Mouse (Mus musculus) left cerebral cortex, adult 2 months (tissue): ENCODE results near the gene Rsrp1. TPM values are rescaled to one million over a fixed set of nuclear protein-coding genes. Genes with fewer than 3 reads are reported as not detected.

Experiments
- DNase-seq, 2 experiments: peaks; one replicate each; pipeline ENCODE4 v3.0.0; 2021 to 2022; ENCODE audit warnings: low spot score in 2 of 2, mixed read lengths in 1 of 2; ENCODE audit errors: extremely low spot score in 1 of 2
- H3K27ac ChIP-seq: fragments of 200-600 bp; 2 replicates; pipeline ENCODE4 v1.8.1; 2022
- H3K4me3 ChIP-seq: fragments of 200-600 bp; 2 replicates; pipeline ENCODE4 v1.8.1; 2022
- CTCF ChIP-seq: fragments of 200-600 bp; IDR thresholded peaks from 2 replicates; pipeline ENCODE4 v1.8.1; 2022; ENCODE audit warnings: antibody characterized with exemption, mild to moderate bottlenecking, moderate library complexity
- intact Hi-C: fragments of 180-260 bp; cut with DNase I; formaldehyde crosslinking; loops from one replicate; pipeline ENCODE4 v1.15.1; 2025
- total RNA-seq, 2 experiments: library from RNA; stranded (reverse); gene quantifications; 2 replicates each; pipeline ENCODE4 v1.2.3; 2021

Rsrp1 gene
- total RNA-seq, 2 experiments from 2014 or later = 284 to 304 TPM

DNA sequence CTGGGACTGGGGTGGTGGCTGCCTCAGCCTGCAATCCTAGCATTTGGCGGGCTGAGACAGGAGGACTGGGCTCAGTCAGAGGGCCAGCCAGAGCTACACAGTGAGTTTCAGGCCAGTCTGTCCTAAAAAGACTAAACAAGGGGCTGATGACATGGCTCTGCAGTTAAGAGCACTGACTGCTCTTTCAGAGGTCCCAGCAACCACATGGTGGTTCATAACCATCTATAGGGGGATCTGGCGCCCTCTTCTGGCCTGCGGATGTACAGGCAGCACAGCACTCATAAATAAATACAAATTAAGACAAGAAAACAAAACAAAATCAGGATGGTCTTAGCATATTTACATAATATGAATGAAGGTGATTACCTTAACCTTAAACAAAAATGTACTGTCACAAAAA, 10.0 kb upstream of the Rsrp1 start:
- TF ChIP-seq CTCF = peak; percentile 95
- Histone ChIP-seq H3K27ac (no peak overlapping the region), H3K4me3 (peak overlapping the region; percentile 82)
- intact Hi-C loops = no loop called here
- DNase-seq = peak; percentile 43 to 57

DNA sequence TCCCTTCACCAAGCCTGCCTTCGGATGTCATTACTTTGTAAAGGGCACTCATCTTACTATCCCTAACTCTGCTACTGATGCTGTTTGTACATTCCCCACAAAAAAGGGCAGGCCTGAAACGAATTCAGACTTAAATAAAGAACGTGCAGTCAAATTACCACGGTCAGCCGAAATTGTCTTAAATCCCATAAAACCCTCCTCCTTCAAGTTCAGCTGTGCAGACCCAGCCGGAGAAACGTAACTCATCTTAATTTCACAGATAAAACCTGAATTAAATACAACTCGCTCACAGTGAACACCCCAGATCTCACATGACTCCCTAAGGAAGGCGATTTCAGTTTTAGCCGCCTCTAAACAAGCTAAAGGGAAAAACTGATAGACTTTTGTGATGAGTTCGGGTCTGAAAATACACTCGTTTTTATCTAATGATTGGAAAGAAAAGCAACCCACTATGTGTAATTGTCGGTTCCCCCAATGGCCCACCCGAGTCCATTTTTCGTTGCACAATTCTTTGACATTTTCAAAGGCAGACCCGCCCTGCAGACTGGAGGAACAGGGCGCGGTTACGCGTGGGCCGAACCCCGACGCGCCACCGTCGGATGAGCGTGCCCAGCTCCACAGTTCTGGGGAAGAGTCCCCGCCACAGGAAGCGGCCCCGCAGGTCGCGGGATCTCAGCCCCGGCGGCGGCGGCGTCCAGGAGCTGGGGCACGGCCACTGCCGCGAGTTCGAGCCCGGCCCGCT, 9.1 kb upstream of the Rsrp1 start:
- H3K27ac ChIP-seq = peak overlapping the region; percentile 83
- peak overlapping the region; percentile 82 for H3K4me3 ChIP-seq
- peak in 1 of 2 experiments; percentile 45 for DNase-seq
- intact Hi-C loops = no loop called here
- no peak for TF ChIP-seq CTCF

DNA sequence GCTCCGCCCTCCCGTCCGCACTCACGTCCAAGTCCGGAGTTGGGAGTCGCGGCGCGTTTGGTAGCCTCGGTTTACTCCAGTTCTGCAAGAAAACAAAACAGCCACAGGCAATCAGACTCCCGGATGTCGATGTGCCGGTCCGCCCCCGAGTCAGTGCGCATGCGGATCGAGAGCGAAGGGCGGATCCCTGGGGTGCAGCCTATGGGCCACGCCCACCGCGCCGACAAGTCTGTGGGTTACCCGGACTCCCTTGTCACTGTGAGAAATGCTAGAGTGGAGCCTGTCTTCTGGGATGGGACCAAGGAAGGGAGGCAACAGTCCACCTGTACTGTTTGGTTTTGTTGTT, 8.6 kb upstream of the Rsrp1 start, which contains the start of gene Tmem50a:
Gene Tmem50a, minus strand, starts transcription at position 161 of the 346 bp plus-strand sequence.
- Histone ChIP-seq H3K4me3 (peak within 1 kb of the TSS; percentile 82), H3K27ac (peak within 1 kb of the TSS; percentile 83)
- no peak for TF ChIP-seq CTCF
- intact Hi-C loops = no loop called here
- peak; percentile 89 to 90 for DNase-seq

DNA sequence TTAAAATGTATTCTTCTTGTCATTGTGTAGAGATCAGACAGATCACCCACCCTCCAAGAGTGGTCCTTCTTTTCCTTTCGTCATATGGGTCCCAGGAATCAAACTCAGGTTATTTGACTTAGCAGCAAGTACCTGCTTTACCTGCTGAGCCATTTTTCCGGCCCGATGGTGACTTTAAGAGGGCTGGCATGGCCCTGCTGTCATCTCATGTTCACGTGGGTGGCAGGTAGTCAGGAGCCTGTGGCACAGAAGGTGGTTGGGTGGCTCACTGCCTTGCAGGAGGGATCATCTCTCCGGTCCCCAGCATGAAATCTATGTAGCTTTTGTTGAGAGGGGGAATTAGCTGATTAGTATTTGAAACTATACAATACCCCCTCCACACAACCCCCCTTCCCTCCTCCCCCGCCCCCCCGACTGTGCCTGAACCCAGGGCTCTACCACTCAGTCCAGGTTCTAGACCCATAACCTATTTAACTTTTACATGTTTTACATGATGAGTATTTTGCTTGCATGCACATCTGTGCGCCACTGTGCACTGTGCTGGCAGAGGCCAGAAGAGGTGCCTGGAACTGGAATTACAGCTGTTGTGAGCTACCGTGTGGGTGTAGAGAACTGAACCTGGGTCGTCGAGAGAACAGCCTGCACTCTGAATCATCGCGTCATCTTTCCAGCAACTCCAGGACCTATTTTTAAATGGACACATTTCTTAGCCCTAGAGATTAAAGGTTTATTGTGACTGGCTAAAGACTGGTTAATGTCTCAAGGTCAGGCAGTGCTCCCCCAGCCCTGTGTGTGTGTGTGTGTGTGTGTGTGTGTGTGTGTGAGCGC, 8.0 kb upstream of the Rsrp1 start:
- Histone ChIP-seq H3K27ac (peak overlapping the region; percentile 83), H3K4me3 (peak overlapping the region; percentile 82)
- DNase-seq = no peak
- TF ChIP-seq CTCF = no peak
- intact Hi-C loops = no loop called here

DNA sequence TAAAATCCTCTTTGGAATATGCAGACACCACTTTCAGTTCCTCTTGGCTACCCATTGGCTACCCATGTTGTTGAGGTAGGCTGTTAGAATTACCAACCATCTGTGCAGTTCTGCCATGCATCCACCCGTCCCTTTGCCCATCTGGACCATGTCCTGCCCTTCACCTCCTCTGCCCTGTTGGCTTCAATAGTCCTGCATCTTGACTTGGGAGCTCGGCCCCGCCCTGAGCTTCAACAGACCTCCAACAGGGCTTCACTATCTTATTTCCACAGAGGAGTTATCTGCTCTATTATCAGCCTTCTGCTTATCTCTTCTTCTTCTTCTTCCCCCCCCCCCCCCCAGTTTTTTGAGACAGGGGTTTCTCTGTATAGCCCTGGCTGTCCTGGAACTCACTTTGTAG, 6.2 kb upstream of the Rsrp1 start:
- no peak overlapping the region for H3K27ac ChIP-seq
- intact Hi-C loops = no loop called here
- no peak overlapping the region for H3K4me3 ChIP-seq
- no peak for TF ChIP-seq CTCF
- DNase-seq = no peak

DNA sequence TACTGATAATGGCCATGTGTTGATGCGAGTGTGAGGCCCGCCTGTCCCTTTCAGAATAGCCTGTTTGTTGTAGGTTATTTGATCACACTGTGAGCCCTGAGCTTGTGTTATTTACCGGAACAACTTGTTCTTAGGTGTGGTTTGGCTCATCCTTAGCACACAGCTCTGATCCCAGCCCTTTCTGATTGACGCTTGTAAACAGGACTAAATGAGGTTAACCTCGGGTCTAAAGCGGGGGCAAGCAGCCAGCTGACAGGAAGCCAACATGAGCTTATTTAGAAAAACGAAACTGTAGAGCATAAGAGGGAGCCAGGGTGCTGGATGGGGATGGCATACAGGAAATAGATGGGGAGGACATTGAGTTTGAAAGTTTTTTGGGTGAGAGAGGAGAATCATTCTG, 5.0 kb upstream of the Rsrp1 start:
- DNase-seq = no peak
- H3K4me3 ChIP-seq = no peak overlapping the region
- H3K27ac ChIP-seq = no peak overlapping the region
- intact Hi-C loops = no loop called here
- TF ChIP-seq CTCF = no peak

DNA sequence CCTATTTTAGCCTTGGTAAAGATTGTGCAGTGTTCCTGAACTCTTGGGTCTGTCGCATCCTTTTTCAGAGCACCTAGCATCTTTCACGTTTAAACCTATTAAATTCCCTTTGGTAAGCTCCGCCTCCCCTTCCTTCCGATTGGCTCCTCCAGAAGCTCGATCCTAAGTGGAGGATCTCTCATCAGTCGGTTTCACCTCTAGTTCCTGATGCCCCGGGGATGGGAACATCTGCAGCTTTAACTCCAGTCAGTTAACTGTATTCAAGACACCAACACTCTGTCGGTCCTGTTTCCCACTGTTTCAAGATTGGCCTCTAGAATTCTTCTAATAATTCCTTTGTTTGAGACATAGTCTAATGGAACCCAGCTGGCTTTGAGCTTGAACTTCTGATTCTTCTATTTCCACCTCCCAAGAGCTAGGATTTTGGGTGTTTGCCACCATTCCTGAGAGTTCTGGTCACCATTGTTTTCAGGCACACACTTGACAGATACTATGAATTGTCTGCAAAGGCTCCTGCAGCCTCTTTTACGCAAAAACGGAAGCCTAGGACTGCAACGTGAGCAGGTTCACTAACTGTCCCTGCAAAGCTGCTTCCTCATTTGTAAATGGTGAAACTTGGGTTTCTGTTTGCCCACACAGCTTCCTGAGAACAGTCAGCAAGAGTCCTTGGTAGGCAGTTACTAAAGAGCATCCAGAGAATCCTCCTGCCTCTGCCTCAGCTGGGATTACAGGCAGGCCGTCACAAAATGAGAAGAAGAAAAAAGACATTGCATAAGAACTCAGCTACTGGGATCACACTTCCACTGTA, 3.5 kb upstream of the Rsrp1 start:
- Histone ChIP-seq H3K27ac (no peak overlapping the region), H3K4me3 (no peak overlapping the region)
- TF ChIP-seq CTCF = no peak
- no peak for DNase-seq
- intact Hi-C loops = loop anchor here (5.0 kb wide), 1 partner anchor 68 kb away; the partner anchor contains the start of gene Maco1

DNA sequence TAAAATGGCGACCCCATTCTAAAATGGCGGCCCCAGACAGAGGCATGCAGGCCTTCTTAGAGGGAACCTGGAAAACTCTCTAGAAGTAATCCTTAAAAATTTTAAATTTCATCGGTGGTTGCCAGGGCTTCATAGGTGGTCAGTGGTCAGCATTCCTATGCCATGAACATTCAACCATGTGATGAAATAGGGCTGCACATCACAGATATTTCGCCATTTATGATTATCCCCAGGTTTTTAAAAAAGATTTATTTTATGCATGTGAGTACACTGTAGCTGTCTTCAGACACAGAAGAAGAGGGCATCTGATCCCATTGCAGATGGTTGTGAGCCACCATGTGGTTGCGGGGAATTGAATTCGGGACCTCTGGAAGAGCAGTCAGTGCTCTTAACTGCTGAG, 2.8 kb upstream of the Rsrp1 start:
- Histone ChIP-seq H3K27ac (no peak overlapping the region), H3K4me3 (no peak overlapping the region)
- no peak for TF ChIP-seq CTCF
- intact Hi-C loops = loop anchor here (5.0 kb wide), 1 partner anchor 68 kb away; the partner anchor contains the start of gene Maco1
- DNase-seq = no peak

DNA sequence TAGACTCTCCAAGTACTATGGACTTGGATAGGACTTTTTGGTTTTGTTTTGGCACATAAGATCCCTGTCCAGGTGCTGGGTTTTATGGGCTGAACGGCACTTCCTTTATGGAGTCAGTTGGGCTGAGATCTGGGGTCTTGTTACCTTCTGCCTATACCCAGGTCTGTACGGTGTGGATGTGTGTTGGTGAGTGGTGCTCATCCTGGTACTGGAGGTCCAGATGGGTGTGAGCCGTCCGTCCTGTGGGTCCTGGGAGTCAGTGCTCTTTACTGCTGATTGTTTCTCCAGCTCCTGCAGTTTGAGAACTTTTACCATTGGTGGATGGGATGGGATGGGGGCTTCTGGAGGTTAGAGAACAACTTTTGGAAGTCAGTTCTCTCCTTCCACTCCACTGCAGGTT, 1.7 kb upstream of the Rsrp1 start:
- TF ChIP-seq CTCF = no peak
- intact Hi-C loops = loop anchor here (5.0 kb wide), 1 partner anchor 69 kb away; the partner anchor contains the start of gene Maco1
- no peak for DNase-seq
- H3K4me3 ChIP-seq = no peak overlapping the region
- H3K27ac ChIP-seq = no peak overlapping the region

DNA sequence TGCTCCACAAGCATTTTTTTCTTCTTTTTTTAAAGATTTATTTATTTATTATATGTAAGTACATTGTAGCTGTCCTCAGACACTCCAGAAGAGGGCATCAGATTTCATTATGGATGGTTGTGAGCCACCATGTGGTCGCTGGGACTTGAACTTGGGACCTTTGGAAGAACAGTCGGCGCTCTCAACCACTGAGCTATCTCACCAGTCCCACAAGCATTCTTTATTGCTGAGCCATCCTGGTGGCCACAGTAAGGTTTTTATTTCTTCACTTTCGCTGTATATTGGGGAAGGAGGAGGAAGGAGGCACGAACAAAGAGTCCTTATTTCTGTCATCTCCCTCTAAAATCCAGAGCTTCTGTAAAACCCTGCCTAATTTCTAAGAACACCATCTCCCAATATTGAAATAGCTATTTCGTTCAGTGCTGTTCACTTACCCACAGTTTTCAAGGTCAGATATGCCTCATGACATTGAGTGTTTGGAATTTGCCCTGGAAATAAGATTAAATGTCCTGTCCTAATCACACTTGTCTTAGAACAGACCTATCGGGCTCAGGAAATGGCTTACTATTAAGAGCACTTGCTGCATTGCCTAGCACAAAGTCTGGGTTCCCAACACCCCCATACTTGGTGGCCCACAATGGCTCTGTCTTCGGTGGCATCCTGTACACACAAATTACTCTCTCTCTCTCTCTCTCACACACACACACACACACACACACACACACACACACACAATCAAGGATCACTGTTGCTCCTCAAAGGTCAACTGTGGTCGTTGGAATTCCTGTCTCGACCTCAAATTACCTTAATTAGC, 1.1 kb upstream of the Rsrp1 start:
- intact Hi-C loops = loop anchor here (5.0 kb wide), 1 partner anchor 70 kb away; the partner anchor contains the start of gene Maco1
- TF ChIP-seq CTCF = no peak; the same call in 1 of the 2 replicates
- DNase-seq = no peak
- Histone ChIP-seq H3K27ac (peak overlapping the region; percentile 100), H3K4me3 (peak overlapping the region; percentile 94)

DNA sequence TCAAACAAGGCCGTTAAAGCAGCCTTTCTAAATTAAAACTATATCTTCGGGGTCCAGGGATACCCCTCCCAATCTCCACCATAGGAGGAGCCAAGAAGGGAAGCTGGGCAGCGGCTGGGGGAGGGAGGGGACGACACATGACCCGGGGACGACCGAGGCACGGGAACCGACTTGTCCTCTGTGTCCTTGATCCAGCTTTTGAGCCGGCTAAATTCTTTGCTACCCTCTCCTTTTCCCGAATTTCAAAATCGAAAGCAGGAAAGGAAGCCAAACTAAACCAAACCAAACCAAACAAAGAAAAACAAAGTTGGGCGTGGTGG, 507 bp upstream of the Rsrp1 start:
- no peak for TF ChIP-seq CTCF
- intact Hi-C loops = loop anchor here (5.0 kb wide), 1 partner anchor 71 kb away; the partner anchor contains the start of gene Maco1
- DNase-seq = peak; percentile 26 to 64
- Histone ChIP-seq H3K27ac (peak overlapping the region; percentile 100), H3K4me3 (peak overlapping the region; percentile 94)
